Mouse (Mus musculus): Measurements from ENCODE around the gene Mafk. TPM values are rescaled to one million over a fixed set of nuclear protein-coding genes. Genes with fewer than 3 reads are reported as not detected.
A peak's percentile ranks its signal among the peaks of the same experiment; 100 is the strongest.

Gene Mafk
- polyA plus RNA-seq, 1 experiment = 40.1 TPM

GRCm38 (mm10) chr5:139768216-139768615 is 23.1 kb upstream of the Mafk start:
- peaks cover 97% of the 10 kb centered on the region for H3K36me3 ChIP-seq (replicated peaks; ENCODE audit: low read length)
- peaks cover 10% of the 10 kb centered on the region; the same call in 1 of the 2 replicates for H3K4me1 ChIP-seq
- H3K4me3 ChIP-seq (replicated peaks) = no peak overlapping the region
- no peak for TF ChIP-seq FLI1 (IDR thresholded peaks at IDR 0.05; ENCODE audit: low read length)
- no peak for TF ChIP-seq GATA1 (IDR thresholded peaks at IDR 0.05; ENCODE audit: borderline replicate concordance, low read length)
- no peaks in the 10 kb centered on the region for H3K9me3 ChIP-seq
- H3K27me3 ChIP-seq (replicated peaks) = no peaks in the 10 kb centered on the region

- TF ChIP-seq GATA1 (IDR thresholded peaks at IDR 0.05; ENCODE audit: borderline replicate concordance, low read length) (no peak), FLI1 (IDR thresholded peaks at IDR 0.05; ENCODE audit: low read length) (peak; percentile 54; the same call in 1 of the 2 replicates)
- H3K4me3 ChIP-seq (replicated peaks) = peak within 1 kb of the TSS; percentile 97
- peaks cover 38% of the 10 kb centered on the region for H3K36me3 ChIP-seq (replicated peaks; ENCODE audit: low read length)
- peaks cover 60% of the 10 kb centered on the region for H3K4me1 ChIP-seq
- no peaks in the 10 kb centered on the region for H3K27me3 ChIP-seq (replicated peaks)
- H3K9me3 ChIP-seq = no peaks in the 10 kb centered on the region
Measured at GRCm38 (mm10) chr5:139775216-139775926, 15.9 kb upstream of the Mafk start, which contains the start of gene Ints1. Gene Ints1 (minus strand): TSS chr5:139775674.

- TF ChIP-seq FLI1 (IDR thresholded peaks at IDR 0.05; ENCODE audit: low read length) (no peak), GATA1 (IDR thresholded peaks at IDR 0.05; ENCODE audit: borderline replicate concordance, low read length) (no peak)
- Histone ChIP-seq H3K4me3 (replicated peaks) (peak overlapping the region; percentile 66), H3K27me3 (replicated peaks) (no peaks in the 10 kb centered on the region), H3K4me1 (peaks cover 67% of the 10 kb centered on the region), H3K9me3 (no peaks in the 10 kb centered on the region), H3K36me3 (replicated peaks; ENCODE audit: low read length) (peaks cover 22% of the 10 kb centered on the region)
Measured at GRCm38 (mm10) chr5:139776966-139777365, 14.3 kb upstream of the Mafk start.

- Histone ChIP-seq H3K9me3 (no peaks in the 10 kb centered on the region), H3K4me3 (replicated peaks) (peak overlapping the region; percentile 77), H3K4me1 (peaks cover 52% of the 10 kb centered on the region), H3K27me3 (replicated peaks) (no peaks in the 10 kb centered on the region), H3K36me3 (replicated peaks; ENCODE audit: low read length) (no peaks in the 10 kb centered on the region)
- TF ChIP-seq FLI1 (IDR thresholded peaks at IDR 0.05; ENCODE audit: low read length) (no peak), GATA1 (IDR thresholded peaks at IDR 0.05; ENCODE audit: borderline replicate concordance, low read length) (no peak)
Measured at GRCm38 (mm10) chr5:139781406-139781805, 9.9 kb upstream of the Mafk start.

- Histone ChIP-seq H3K9me3 (no peaks in the 10 kb centered on the region), H3K36me3 (replicated peaks; ENCODE audit: low read length) (peaks cover 20% of the 10 kb centered on the region), H3K4me1 (peaks cover 70% of the 10 kb centered on the region), H3K27me3 (replicated peaks) (no peaks in the 10 kb centered on the region), H3K4me3 (replicated peaks) (peak overlapping the region; percentile 81)
- TF ChIP-seq FLI1 (IDR thresholded peaks at IDR 0.05; ENCODE audit: low read length) = peak; percentile 66
- no peak for TF ChIP-seq GATA1 (IDR thresholded peaks at IDR 0.05; ENCODE audit: borderline replicate concordance, low read length)
Measured at GRCm38 (mm10) chr5:139789466-139789865, 1.8 kb upstream of the Mafk start.

GRCm38 (mm10) chr5:139792159-139792775 is 954 bp downstream of the Mafk start:
- Histone ChIP-seq H3K4me1 (peaks cover 85% of the 10 kb centered on the region), H3K4me3 (replicated peaks) (peak overlapping the region; percentile 99), H3K9me3 (no peaks in the 10 kb centered on the region), H3K27me3 (replicated peaks) (no peaks in the 10 kb centered on the region), H3K36me3 (replicated peaks; ENCODE audit: low read length) (peaks cover 46% of the 10 kb centered on the region)
- TF ChIP-seq FLI1 (IDR thresholded peaks at IDR 0.05; ENCODE audit: low read length) = no peak
- no peak for TF ChIP-seq GATA1 (IDR thresholded peaks at IDR 0.05; ENCODE audit: borderline replicate concordance, low read length)

GRCm38 (mm10) chr5:139792966-139793337 is 1.6 kb downstream of the Mafk start:
- TF ChIP-seq FLI1 (IDR thresholded peaks at IDR 0.05; ENCODE audit: low read length) (no peak), GATA1 (IDR thresholded peaks at IDR 0.05; ENCODE audit: borderline replicate concordance, low read length) (no peak)
- H3K9me3 ChIP-seq = no peaks in the 10 kb centered on the region
- no peaks in the 10 kb centered on the region for H3K27me3 ChIP-seq (replicated peaks)
- peak overlapping the region; percentile 99 for H3K4me3 ChIP-seq (replicated peaks)
- peaks cover 53% of the 10 kb centered on the region for H3K36me3 ChIP-seq (replicated peaks; ENCODE audit: low read length)
- H3K4me1 ChIP-seq = peaks cover 85% of the 10 kb centered on the region

GRCm38 (mm10) chr5:139793338-139794089 is 2.2 kb downstream of the Mafk start:
- TF ChIP-seq GATA1 (IDR thresholded peaks at IDR 0.05; ENCODE audit: borderline replicate concordance, low read length) = no peak
- no peak for TF ChIP-seq FLI1 (IDR thresholded peaks at IDR 0.05; ENCODE audit: low read length)
- Histone ChIP-seq H3K27me3 (replicated peaks) (no peaks in the 10 kb centered on the region), H3K4me3 (replicated peaks) (peak overlapping the region; percentile 99), H3K36me3 (replicated peaks; ENCODE audit: low read length) (peaks cover 59% of the 10 kb centered on the region), H3K4me1 (peaks cover 90% of the 10 kb centered on the region), H3K9me3 (no peaks in the 10 kb centered on the region)

GRCm38 (mm10) chr5:139794137-139794536 is 2.8 kb downstream of the Mafk start:
- peak overlapping the region; percentile 99 for H3K4me3 ChIP-seq (replicated peaks)
- H3K4me1 ChIP-seq = peaks cover 90% of the 10 kb centered on the region
- TF ChIP-seq GATA1 (IDR thresholded peaks at IDR 0.05; ENCODE audit: borderline replicate concordance, low read length) (no peak), FLI1 (IDR thresholded peaks at IDR 0.05; ENCODE audit: low read length) (no peak)
- H3K9me3 ChIP-seq = no peaks in the 10 kb centered on the region
- H3K27me3 ChIP-seq (replicated peaks) = no peaks in the 10 kb centered on the region
- H3K36me3 ChIP-seq (replicated peaks; ENCODE audit: low read length) = peaks cover 65% of the 10 kb centered on the region
